Mouse (Mus musculus) hindbrain, embryonic 11.5 days (tissue): ENCODE measurements around the gene Gm21258. TPM values are rescaled to one million over a fixed set of nuclear protein-coding genes. Genes with fewer than 3 reads are reported as not detected.
"Not testable (repeated sequence)": the region's sequence is repeated elsewhere in the genome, so short reads cannot be mapped to it uniquely, and the experiment has no call there.

ENCODE experiments used
- ATAC-seq: fragments of 200-750 bp; cut with Nextera tagmentation; 2 replicates; pipeline ENCODE4 v1.8.0; 2017; ENCODE audit warnings: mild to moderate bottlenecking, moderate TSS enrichment, moderate library complexity; ENCODE audit not compliant: low FRiP score
- DNase-seq: peaks from one replicate; pipeline ENCODE4 v3.0.0-alpha.2; 2015; ENCODE audit warnings: low spot score
- H3K27ac ChIP-seq: fragments of 300-500 bp; sonication (generic); 2 replicates; pipeline ENCODE4 v1.5.1; 2014; ENCODE audit warnings: mild to moderate bottlenecking, low read depth, low read length
- H3K27me3 ChIP-seq: fragments of 300-500 bp; sonication (generic); 2 replicates; pipeline ENCODE4 v1.6.1; 2014; ENCODE audit warnings: mild to moderate bottlenecking, low read length, moderate library complexity, mixed read lengths; ENCODE audit not compliant: control insufficient read depth, insufficient read depth
- H3K36me3 ChIP-seq: fragments of 300-500 bp; sonication (generic); 2 replicates; pipeline ENCODE4 v1.6.1; 2014; ENCODE audit warnings: mild to moderate bottlenecking, low read length, moderate library complexity, mixed read lengths; ENCODE audit not compliant: control insufficient read depth, insufficient read depth
- H3K4me1 ChIP-seq: fragments of 300-500 bp; sonication (generic); replicated peaks from 2 replicates; pipeline ENCODE4 v1.6.1; 2014; ENCODE audit warnings: low read length, mixed read lengths; ENCODE audit not compliant: control insufficient read depth, insufficient read depth
- H3K4me2 ChIP-seq: fragments of 300-500 bp; sonication (generic); replicated peaks from 2 replicates; pipeline ENCODE4 v1.6.1; 2014; ENCODE audit warnings: mild to moderate bottlenecking, low read depth, low read length
- H3K4me3 ChIP-seq: fragments of 300-500 bp; sonication (generic); 2 replicates; pipeline ENCODE4 v1.5.1; 2014; ENCODE audit warnings: low read depth, low read length
- H3K9ac ChIP-seq: fragments of 300-500 bp; sonication (generic); 2 replicates; pipeline ENCODE4 v1.6.1; 2014; ENCODE audit warnings: low read depth, low read length
- H3K9me3 ChIP-seq: fragments of 300-500 bp; sonication (generic); 2 replicates; pipeline ENCODE4 v1.6.1; 2016; ENCODE audit warnings: low read length; ENCODE audit not compliant: control insufficient read depth
- WGBS: fragments of 180-500 bp; shearing (Covaris S2); extraction: QIAGEN DNeasy Blood & Tissue Kit; methylation state at CpG from one replicate; pipeline ENCODE4 v1.1.7; 2014; 5-methylcytosine and 5-hydroxymethylcytosine counted together
- polyA plus RNA-seq: library from polyadenylated mRNA; unstranded; fragments of >200 nt; fragmentation: Nextera tagmentation; extraction: Ambion mirVana; gene quantifications from 2 replicates; pipeline ENCODE4 v1.2.1, GENCODE M21; 2014

Gm21258 gene
- polyA plus RNA-seq: not detected in 2 replicates

GRCm38 (mm10) chrY:52779740-52780139, at the start of gene Gm21258:
Gm21258 (plus strand) TSS chrY:52780040.
- not testable (repeated sequence) for H3K4me2 ChIP-seq, H3K9me3 ChIP-seq, H3K9ac ChIP-seq, H3K36me3 ChIP-seq, ATAC-seq, H3K4me3 ChIP-seq, H3K4me1 ChIP-seq, DNase-seq, H3K27me3 ChIP-seq, H3K27ac ChIP-seq
- WGBS: no CpG with 5 or more reads among the region's 6 CpGs
